Mouse (Mus musculus) heart, postnatal 0 days (tissue): ENCODE data around the gene Pde4b.

Source experiments
- CTCF ChIP-seq: IDR thresholded peaks from 2 replicates; pipeline ENCODE4 v1.5.1; 2016; ENCODE audit warnings: antibody characterized with exemption, control low read depth, low read depth
- EP300 ChIP-seq: IDR thresholded peaks from 2 replicates; pipeline ENCODE4 v1.6.1; 2016; ENCODE audit warnings: antibody characterized with exemption, low read depth

DNA sequence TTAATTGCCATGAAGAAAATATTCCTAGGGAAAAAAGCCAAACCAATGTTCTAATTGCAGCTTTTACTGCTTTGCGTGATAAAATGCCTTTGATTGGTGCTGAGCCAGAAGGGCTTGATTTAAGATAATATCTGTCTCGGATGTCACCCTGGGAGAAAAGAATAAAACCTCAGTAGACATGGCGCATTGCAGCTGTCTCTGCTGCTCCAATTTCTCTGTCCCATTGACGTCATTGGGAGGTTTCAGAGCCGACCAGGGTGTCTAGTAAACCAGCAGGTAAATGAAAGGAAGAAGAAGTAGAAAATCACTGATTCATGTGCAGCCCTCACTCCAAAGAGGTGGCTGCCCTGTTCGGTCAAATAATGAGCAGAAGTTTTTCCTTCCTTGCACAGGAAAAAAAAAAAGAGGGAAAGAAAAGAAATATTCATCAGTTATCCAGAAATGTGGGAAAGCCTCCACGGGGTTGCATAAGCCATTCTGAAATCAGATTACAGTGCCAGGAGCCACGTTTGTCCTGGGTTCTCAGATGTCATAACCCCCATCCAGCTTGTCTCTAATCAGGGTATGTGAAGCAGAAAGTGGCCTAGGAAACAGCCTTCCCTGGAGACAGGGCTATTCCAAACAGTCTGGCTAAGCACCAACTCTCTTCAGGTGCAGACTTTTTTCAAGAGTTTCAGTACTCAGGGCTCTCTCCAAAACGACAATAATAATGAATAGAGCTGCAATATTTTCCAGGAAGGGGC lies 344.9 kb downstream of the Pde4b start:
- no peak for TF ChIP-seq CTCF
- TF ChIP-seq EP300 = no peak
